In the genomic region with DNA sequence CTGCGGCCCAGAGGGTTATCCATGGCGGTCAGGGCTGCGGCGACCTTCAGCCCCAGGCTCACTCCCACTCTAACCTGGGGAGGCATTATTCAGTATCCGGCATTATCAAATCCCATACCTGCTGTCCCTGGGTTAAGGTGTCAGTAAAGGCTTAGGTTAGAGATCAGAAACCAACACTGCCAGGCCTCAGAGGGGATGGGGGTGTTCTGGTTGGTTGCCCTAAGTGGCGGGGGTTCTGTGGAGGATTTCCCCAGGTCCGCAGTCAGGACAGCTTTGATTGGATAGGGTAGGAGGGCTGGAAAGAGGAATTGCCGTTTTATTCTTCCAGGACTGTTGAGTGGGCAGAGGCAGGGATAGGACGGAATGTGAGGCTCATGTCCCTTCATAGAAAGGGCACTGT, we compare ENCODE assay signal across 7 mouse cellular contexts. TPM values are rescaled to one million over a fixed set of nuclear protein-coding genes. Genes with fewer than 3 reads are reported as not detected.
A peak's percentile ranks its signal among the peaks of the same experiment; 100 is the strongest.
DNase-seq lines count a peak whose midpoint lies in the region; ATAC-seq and TF ChIP-seq lines count a peak whose summit lies in the region.

No protein-coding gene starts in this region.

- ATAC-seq in lung, postnatal 0 days: no peak
- ATAC-seq in forebrain, embryonic 11.5 days (replicated peaks; ENCODE audit: low FRiP score): no peak; the same call in 1 of the 2 replicates
- ATAC-seq in limb, embryonic 12.5 days (ENCODE audit: insufficient number of reproducible peaks, insufficient read depth, low FRiP score, low TSS enrichment, low read depth): no peak

- H3K4me3 ChIP-seq in lung, postnatal 0 days (ENCODE audit: low read depth, low read length): peak overlapping the region; percentile 68
- peak overlapping the region; percentile 63 for H3K4me3 ChIP-seq in forebrain, embryonic 11.5 days (ENCODE audit: low read depth, low read length)
- H3K4me3 ChIP-seq in limb, embryonic 12.5 days (replicated peaks): peak overlapping the region; percentile 64
- H3K4me3 ChIP-seq in small intestine, adult 2 months (ENCODE audit: low read depth, low read length): peak overlapping the region; percentile 85

- TF ChIP-seq POLR2A in small intestine, adult 2 months (IDR thresholded peaks at IDR 0.05; ENCODE audit: low read depth, low read length): no peak

- no peak for TF ChIP-seq EP300 in lung, postnatal 0 days (IDR thresholded peaks at IDR 0.05)

- H3K4me1 ChIP-seq in lung, postnatal 0 days (ENCODE audit: insufficient read depth, low read depth, low read length): peaks cover 8% of the 10 kb centered on the region
- peaks cover 12% of the 10 kb centered on the region for H3K4me1 ChIP-seq in forebrain, embryonic 11.5 days (replicated peaks; ENCODE audit: control insufficient read depth, insufficient read depth, low read length)
- peaks cover 28% of the 10 kb centered on the region for H3K4me1 ChIP-seq in limb, embryonic 12.5 days (replicated peaks)
- peaks cover 36% of the 10 kb centered on the region for H3K4me1 ChIP-seq in small intestine, adult 2 months (ENCODE audit: control insufficient read depth, insufficient read depth, insufficient read length, low read length)

- no peak for DNase-seq in lung, postnatal 0 days (ENCODE audit: low spot score)
- no peak for DNase-seq in lung, postnatal 4 days
- no peak for DNase-seq in forebrain, embryonic 11.5 days (ENCODE audit: low spot score)
- no peak for DNase-seq in ovary, postnatal 36 days (ENCODE audit: low spot score)
- DNase-seq in cerebellum, adult 11-12 months: no peak

- peak overlapping the region; percentile 85 for H3K4me2 ChIP-seq in lung, postnatal 0 days (replicated peaks; ENCODE audit: low read depth, low read length)
- H3K4me2 ChIP-seq in forebrain, embryonic 11.5 days (ENCODE audit: low read depth, low read length, severe bottlenecking): peak overlapping the region; percentile 89
- H3K4me2 ChIP-seq in limb, embryonic 12.5 days: peak overlapping the region; percentile 78

- peaks cover 30% of the 10 kb centered on the region for H3K27me3 ChIP-seq in lung, postnatal 0 days (replicated peaks; ENCODE audit: insufficient read depth, low read length)
- peaks cover 34% of the 10 kb centered on the region for H3K27me3 ChIP-seq in forebrain, embryonic 11.5 days (ENCODE audit: control insufficient read depth, insufficient read depth, low read length)
- H3K27me3 ChIP-seq in limb, embryonic 12.5 days: peaks cover 36% of the 10 kb centered on the region
- no peaks in the 10 kb centered on the region for H3K27me3 ChIP-seq in small intestine, adult 2 months (ENCODE audit: control insufficient read depth, insufficient read depth, low read length)

- H3K36me3 ChIP-seq in lung, postnatal 0 days (ENCODE audit: insufficient read depth, low read length): peaks cover 22% of the 10 kb centered on the region
- H3K36me3 ChIP-seq in forebrain, embryonic 11.5 days (ENCODE audit: control insufficient read depth, insufficient read depth, low read length): peaks cover 17% of the 10 kb centered on the region
- H3K36me3 ChIP-seq in limb, embryonic 12.5 days: peaks cover 37% of the 10 kb centered on the region
- H3K36me3 ChIP-seq in small intestine, adult 2 months (ENCODE audit: control insufficient read depth, insufficient read depth, low read length): peaks cover 30% of the 10 kb centered on the region

- peak overlapping the region; percentile 56; the same call in 1 of the 2 replicates for H3K9ac ChIP-seq in lung, postnatal 0 days (replicated peaks; ENCODE audit: low read depth)
- peak overlapping the region; percentile 83 for H3K9ac ChIP-seq in forebrain, embryonic 11.5 days (ENCODE audit: low read length)
- peak overlapping the region; percentile 77 for H3K9ac ChIP-seq in limb, embryonic 12.5 days (replicated peaks)

- no peak overlapping the region for H3K27ac ChIP-seq in lung, postnatal 0 days (ENCODE audit: low read length)
- no peak overlapping the region; the same call in 1 of the 2 replicates for H3K27ac ChIP-seq in forebrain, embryonic 11.5 days (ENCODE audit: low read depth, low read length)
- H3K27ac ChIP-seq in limb, embryonic 12.5 days: peak overlapping the region; percentile 94
- peak overlapping the region; percentile 90 for H3K27ac ChIP-seq in small intestine, adult 2 months (ENCODE audit: insufficient read depth, low read depth, low read length)

- TF ChIP-seq CTCF in lung, postnatal 0 days (IDR thresholded peaks at IDR 0.05): no peak
- TF ChIP-seq CTCF in small intestine, adult 2 months (IDR thresholded peaks at IDR 0.05; ENCODE audit: extremely low read depth, insufficient read length, insufficient replicate concordance, low read depth, low read length): no peak

- WGBS in lung, postnatal 0 days: 46% methylated on average over 9 of the region's 9 CpGs
- 48% methylated on average over 9 of the region's 9 CpGs for WGBS in forebrain, embryonic 11.5 days
- 51% methylated on average over 9 of the region's 9 CpGs for WGBS in limb, embryonic 12.5 days
- 40% methylated on average over 9 of the region's 9 CpGs for WGBS in small intestine, adult 2 months

- H3K9me3 ChIP-seq in lung, postnatal 0 days (ENCODE audit: low read length): no peaks in the 10 kb centered on the region
- H3K9me3 ChIP-seq in forebrain, embryonic 11.5 days (ENCODE audit: control insufficient read depth, low read length): no peaks in the 10 kb centered on the region
- no peaks in the 10 kb centered on the region for H3K9me3 ChIP-seq in limb, embryonic 12.5 days

RNA-seq across cellular contexts. Expression of a gene that starts 0.7 kb away (rescaled TPM):
- polyA plus RNA-seq in lung, postnatal 0 days (2015; fragmentation: Nextera tagmentation; extraction: Ambion mirVana): 5.9 and 8.7 TPM in 2 replicates
- 5.1 and 5.7 TPM in 2 replicates for polyA plus RNA-seq in forebrain, embryonic 11.5 days (2014; fragmentation: Nextera tagmentation; extraction: Ambion mirVana)
- 4.2 and 5.3 TPM in 2 replicates for polyA plus RNA-seq in limb, embryonic 12.5 days (2016; fragmentation: Nextera tagmentation; extraction: Ambion mirVana)
- polyA plus RNA-seq in small intestine, adult 2 months (2012; rRNA removed): 239 and 317 TPM in 2 replicates

RNA-seq across cellular contexts. Expression of a gene that starts 2.5 kb away (rescaled TPM):
- 2.1 and 2.2 TPM in 2 replicates for polyA plus RNA-seq in lung, postnatal 0 days (2015; fragmentation: Nextera tagmentation; extraction: Ambion mirVana)
- polyA plus RNA-seq in forebrain, embryonic 11.5 days (2014; fragmentation: Nextera tagmentation; extraction: Ambion mirVana): 0.80 and 1.3 TPM in 2 replicates
- polyA plus RNA-seq in limb, embryonic 12.5 days (2016; fragmentation: Nextera tagmentation; extraction: Ambion mirVana): 1.5 TPM in 2 replicates
- polyA plus RNA-seq in small intestine, adult 2 months (2012; rRNA removed): 114 and 152 TPM in 2 replicates

RNA-seq across cellular contexts. Expression of a gene that starts 4.7 kb away (rescaled TPM):
- polyA plus RNA-seq in lung, postnatal 0 days (2015; fragmentation: Nextera tagmentation; extraction: Ambion mirVana): 33.2 and 34.9 TPM in 2 replicates
- polyA plus RNA-seq in forebrain, embryonic 11.5 days (2014; fragmentation: Nextera tagmentation; extraction: Ambion mirVana): 0.37 and 1.2 TPM in 2 replicates
- 0.33 and 0.48 TPM in 2 replicates for polyA plus RNA-seq in limb, embryonic 12.5 days (2016; fragmentation: Nextera tagmentation; extraction: Ambion mirVana)
- 46.1 and 142 TPM in 2 replicates for polyA plus RNA-seq in small intestine, adult 2 months (2012; rRNA removed)

RNA-seq across cellular contexts. Expression of a gene that starts 10.4 kb away (rescaled TPM):
- not detected in 2 replicates for polyA plus RNA-seq in lung, postnatal 0 days (2015; fragmentation: Nextera tagmentation; extraction: Ambion mirVana)
- not detected in 2 replicates for polyA plus RNA-seq in forebrain, embryonic 11.5 days (2014; fragmentation: Nextera tagmentation; extraction: Ambion mirVana)
- 0.05 TPM in 1 of 2 replicates, not detected in the other for polyA plus RNA-seq in limb, embryonic 12.5 days (2016; fragmentation: Nextera tagmentation; extraction: Ambion mirVana)
- 1.1 and 1.4 TPM in 2 replicates for polyA plus RNA-seq in small intestine, adult 2 months (2012; rRNA removed)

RNA-seq across cellular contexts. Expression of a gene that starts 18.8 kb away (rescaled TPM):
- polyA plus RNA-seq in lung, postnatal 0 days (2015; fragmentation: Nextera tagmentation; extraction: Ambion mirVana): 73.7 and 80.7 TPM in 2 replicates
- 191 and 203 TPM in 2 replicates for polyA plus RNA-seq in forebrain, embryonic 11.5 days (2014; fragmentation: Nextera tagmentation; extraction: Ambion mirVana)
- 175 and 183 TPM in 2 replicates for polyA plus RNA-seq in limb, embryonic 12.5 days (2016; fragmentation: Nextera tagmentation; extraction: Ambion mirVana)
- 56.8 and 149 TPM in 2 replicates for polyA plus RNA-seq in small intestine, adult 2 months (2012; rRNA removed)

Comparison
In these comparisons a context has a peak if more than half of its experiments do, and no peak if none do; other contexts are left out.
1. H3K27ac ChIP-seq: peak in limb, embryonic 12.5 days (single experiment) and small intestine, adult 2 months (single experiment); none in lung, postnatal 0 days (single experiment) and forebrain, embryonic 11.5 days (single experiment).
2. RNA of a gene that starts 0.7 kb away (polyA plus RNA-seq): 239 to 317 TPM in small intestine, adult 2 months; 5.9 to 8.7 TPM in lung, postnatal 0 days, 5.1 to 5.7 TPM in forebrain, embryonic 11.5 days and 4.2 to 5.3 TPM in limb, embryonic 12.5 days; every median in the first group is over 10 times any median in the second.
3. RNA of a gene that starts 2.5 kb away (polyA plus RNA-seq): 114 to 152 TPM in small intestine, adult 2 months; 2.1 to 2.2 TPM in lung, postnatal 0 days, 1.5 TPM in limb, embryonic 12.5 days and 0.80 to 1.3 TPM in forebrain, embryonic 11.5 days; every median in the first group is over 10 times any median in the second.
4. RNA of a gene that starts 4.7 kb away (polyA plus RNA-seq): 46.1 to 142 TPM in small intestine, adult 2 months and 33.2 to 34.9 TPM in lung, postnatal 0 days; 0.33 to 0.48 TPM in limb, embryonic 12.5 days and 0.37 to 1.2 TPM in forebrain, embryonic 11.5 days; every median in the first group is over 10 times any median in the second.
5. Peak in every context shown above with its lines, with median percentiles within 50 percentile points of each other: H3K4me2 ChIP-seq, H3K4me3 ChIP-seq and H3K9ac ChIP-seq.